Mouse (Mus musculus) gastrocnemius, adult 18-20 months (tissue): ENCODE data around the gene Clec2l. TPM values are rescaled to one million over a fixed set of nuclear protein-coding genes. Genes with fewer than 3 reads are reported as not detected.

Experiments
- DNase-seq: peaks from one replicate; pipeline ENCODE4 v3.0.0; 2021; ENCODE audit warnings: low spot score
- total RNA-seq, 2 experiments: library from RNA; stranded (reverse); gene quantifications; 2 replicates each; pipeline ENCODE4 v1.2.3; 2021

The Clec2l gene
- total RNA-seq, 2 experiments from 2014 or later, result not detected

- DNase-seq, result no peak
Observed at GRCm38 (mm10) chr6:38715881-38716280, 53.0 kb downstream of the Clec2l start.

DNA sequence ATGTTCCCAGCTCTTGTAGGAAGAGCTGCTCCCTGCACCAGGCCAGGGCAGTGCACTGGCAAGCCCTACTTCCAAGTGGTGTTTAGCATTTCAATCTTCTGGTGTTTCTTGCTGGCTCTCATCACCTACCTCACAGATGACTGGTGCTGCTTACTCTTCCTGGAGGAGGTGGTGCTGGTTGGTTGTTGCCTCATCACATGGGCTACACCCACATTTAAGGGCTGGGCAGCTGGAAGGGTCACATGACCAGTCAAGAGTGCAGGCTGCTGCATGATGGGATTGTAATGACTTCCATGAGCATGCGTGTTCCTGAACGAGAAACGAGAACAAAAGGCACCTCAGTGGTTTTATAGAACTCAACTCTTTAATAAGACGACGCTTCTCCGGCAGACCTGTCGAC lies 55.8 kb downstream of the Clec2l start:
- no peak for DNase-seq

- no peak for DNase-seq
Observed at GRCm38 (mm10) chr6:38719229-38719628, 56.4 kb downstream of the Clec2l start.

DNA sequence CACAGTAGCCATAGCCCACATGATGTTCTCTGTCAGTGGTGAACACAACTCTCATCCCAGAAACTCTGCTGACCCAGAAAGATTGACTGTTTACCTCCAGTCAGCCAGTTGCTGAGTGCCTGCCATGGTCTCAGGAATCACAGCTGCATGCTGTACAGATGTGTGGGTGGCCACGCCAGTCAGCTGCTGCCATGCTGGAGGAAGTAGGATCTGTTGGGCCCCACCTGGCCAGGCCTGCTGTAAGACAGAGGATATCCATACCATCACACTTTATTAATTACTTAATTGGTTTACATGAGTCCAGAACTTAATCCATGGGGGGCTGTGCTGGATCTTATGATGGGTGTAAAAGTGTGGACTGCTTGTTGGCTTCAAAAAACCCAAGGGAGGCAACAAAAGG lies 58.5 kb downstream of the Clec2l start:
- peak; percentile 18 for DNase-seq

GRCm38 (mm10) chr6:38725515-38725914 lies 62.6 kb downstream of the Clec2l start:
- no peak for DNase-seq

Other genes with a start within 250 kb of the Clec2l start
- 10 to 100 TPM; 24.1 to 24.9 TPM for gene Ubn2, start 229.1 kb upstream of the Clec2l start, total RNA-seq
- 100 to 1,000 TPM; 144 to 163 TPM for gene Fmc1, start 129.6 kb upstream of the Clec2l start, total RNA-seq
- gene Luc7l2, start 111.7 kb upstream of the Clec2l start, total RNA-seq, result 100 to 1,000 TPM in 1 of 2 experiments, 10 to 100 TPM in 1; 93.4 to 108 TPM
- gene Klrg2, start 25.8 kb upstream of the Clec2l start, total RNA-seq, result under 1 TPM in 1 of 2 experiments, not detected in 1; 0.31 TPM
- under 1 TPM; 0.48 to 0.69 TPM for gene Tbxas1, start 212.3 kb downstream of the Clec2l start, total RNA-seq
- gene Hipk2, start 213.1 kb downstream of the Clec2l start, total RNA-seq, result 10 to 100 TPM; 74.6 to 99.1 TPM